Comparison of ENCODE assay signal across 12 mouse cellular contexts in the genomic region with DNA sequence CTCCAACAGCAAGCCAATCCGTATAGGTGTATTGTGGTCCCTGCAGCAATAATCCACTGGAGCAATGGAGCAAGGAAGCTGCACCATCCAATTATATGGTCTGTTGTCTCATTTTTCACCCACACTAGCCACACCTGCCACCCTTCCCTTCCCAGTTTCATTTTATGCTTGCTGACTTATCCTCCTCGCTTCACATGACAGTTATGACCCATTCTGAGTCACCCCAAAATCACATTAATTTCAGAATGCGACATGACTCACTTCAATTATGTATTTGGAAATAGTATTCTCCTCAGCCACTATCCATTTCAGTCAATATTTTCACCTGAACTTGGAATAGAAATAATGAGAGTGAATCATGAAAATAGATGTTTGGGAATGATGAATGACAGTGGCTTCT.
"Had no signal": no experiment of that assay in that cellular context is flagged by ENCODE, and none has a peak within 500 bp of the region (broad histone marks: within the 10 kb centered on the region; RNA-seq: fewer than 3 reads in every experiment).

No protein-coding gene starts in this region.

- H3K27me3 ChIP-seq: limb, embryonic 12.5 days; liver, embryonic 13.5 days; lung, embryonic 15.5 days; midbrain, embryonic 12.5 days had no signal

- H3K4me3 ChIP-seq: limb, embryonic 12.5 days; liver, embryonic 13.5 days; lung, embryonic 15.5 days; midbrain, embryonic 12.5 days had no signal

- H3K36me3 ChIP-seq: limb, embryonic 12.5 days; liver, embryonic 13.5 days; lung, embryonic 15.5 days; midbrain, embryonic 12.5 days had no signal

- H3K4me2 ChIP-seq: limb, embryonic 12.5 days; liver, embryonic 13.5 days; lung, embryonic 15.5 days; midbrain, embryonic 12.5 days had no signal

- DNase-seq: kidney, adult 8-10 months; kidney, postnatal 25 days; layer of hippocampus, postnatal 36 days; liver; liver, embryonic 13.5 days; liver, postnatal 0 days; lung, postnatal 14 days; right cerebral cortex, adult 18-20 months; thymus, postnatal 4 days had no signal
